Mouse (Mus musculus) kidney, embryonic 16.5 days (tissue): Measurements from ENCODE around the gene Rab5if. TPM values are rescaled to one million over a fixed set of nuclear protein-coding genes. Genes with fewer than 3 reads are reported as not detected.

Experiments used
- ATAC-seq: fragments of 200-750 bp; cut with Nextera tagmentation; 2 replicates; pipeline ENCODE4 v1.8.0; 2017; ENCODE audit warnings: moderate TSS enrichment; ENCODE audit not compliant: low FRiP score, low TSS enrichment
- H3K27ac ChIP-seq: fragments of 300-500 bp; sonication (generic); 2 replicates; pipeline ENCODE4 v1.5.1; 2014; ENCODE audit warnings: low read length
- H3K27me3 ChIP-seq: fragments of 300-500 bp; sonication (generic); 2 replicates; pipeline ENCODE4 v1.6.1; 2014; ENCODE audit warnings: low read length, control low read depth, mixed read lengths; ENCODE audit not compliant: insufficient read depth
- H3K36me3 ChIP-seq: fragments of 300-500 bp; sonication (generic); 2 replicates; pipeline ENCODE4 v1.6.1; 2014; ENCODE audit warnings: low read length, control low read depth, mixed read lengths; ENCODE audit not compliant: insufficient read depth
- H3K4me1 ChIP-seq: fragments of 300-500 bp; sonication (generic); 2 replicates; pipeline ENCODE4 v1.6.1; 2014; ENCODE audit warnings: low read length, control low read depth, mixed read lengths; ENCODE audit not compliant: insufficient read depth
- H3K4me2 ChIP-seq: fragments of 300-500 bp; sonication (generic); replicated peaks from 2 replicates; pipeline ENCODE4 v1.6.1; 2014; ENCODE audit warnings: low read depth, low read length
- H3K4me3 ChIP-seq: fragments of 300-500 bp; sonication (generic); 2 replicates; pipeline ENCODE4 v1.5.1; 2014; ENCODE audit warnings: mild to moderate bottlenecking, low read length
- H3K9ac ChIP-seq: fragments of 300-500 bp; sonication (generic); replicated peaks from 2 replicates; pipeline ENCODE4 v1.6.1; 2014; ENCODE audit warnings: low read length
- H3K9me3 ChIP-seq: fragments of 300-500 bp; sonication (generic); 2 replicates; pipeline ENCODE4 v1.6.1; 2016; ENCODE audit warnings: low read length, control low read depth
- WGBS: fragments of 180-500 bp; shearing (Covaris S2); extraction: QIAGEN DNeasy Blood & Tissue Kit; methylation state at CpG from one replicate; pipeline ENCODE4 v1.1.7; 2014; 5-methylcytosine and 5-hydroxymethylcytosine counted together
- polyA plus RNA-seq: library from polyadenylated mRNA; unstranded; fragments of >200 nt; fragmentation: Nextera tagmentation; extraction: Ambion mirVana; gene quantifications from 2 replicates; pipeline ENCODE4 v1.2.1, GENCODE M21; 2015

Rab5if gene
- polyA plus RNA-seq, 1 experiment from 2014 or later = 168 TPM

DNA sequence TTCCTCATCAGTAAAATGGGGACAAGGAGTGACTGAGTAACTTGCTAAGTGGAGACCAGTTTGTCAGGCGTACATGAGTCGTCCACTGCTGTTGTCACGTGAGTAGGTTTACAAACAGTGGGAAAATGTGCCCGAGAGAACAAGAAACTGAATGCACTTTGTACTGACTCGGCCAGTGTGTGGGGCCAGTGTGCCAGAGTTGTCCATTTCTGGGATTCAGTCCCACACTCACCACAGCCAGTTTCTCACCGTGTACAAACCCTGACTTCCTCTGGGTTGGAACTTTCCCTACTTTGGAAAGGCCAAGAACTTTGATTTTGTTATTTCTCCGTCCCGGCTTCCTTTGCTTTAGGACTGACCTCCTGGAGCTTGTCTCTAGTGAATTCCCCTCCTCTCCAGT is 6.1 kb downstream of the Rab5if start:
- Histone ChIP-seq H3K4me3 (no peak overlapping the region), H3K27ac (no peak overlapping the region), H3K36me3 (peaks cover 41% of the 10 kb centered on the region), H3K4me2 (no peak overlapping the region), H3K9me3 (no peaks in the 10 kb centered on the region), H3K9ac (no peak overlapping the region), H3K27me3 (no peaks in the 10 kb centered on the region), H3K4me1 (peaks cover 7% of the 10 kb centered on the region)
- ATAC-seq = no peak
- 82% methylated on average over 8 of the region's 8 CpGs for WGBS

DNA sequence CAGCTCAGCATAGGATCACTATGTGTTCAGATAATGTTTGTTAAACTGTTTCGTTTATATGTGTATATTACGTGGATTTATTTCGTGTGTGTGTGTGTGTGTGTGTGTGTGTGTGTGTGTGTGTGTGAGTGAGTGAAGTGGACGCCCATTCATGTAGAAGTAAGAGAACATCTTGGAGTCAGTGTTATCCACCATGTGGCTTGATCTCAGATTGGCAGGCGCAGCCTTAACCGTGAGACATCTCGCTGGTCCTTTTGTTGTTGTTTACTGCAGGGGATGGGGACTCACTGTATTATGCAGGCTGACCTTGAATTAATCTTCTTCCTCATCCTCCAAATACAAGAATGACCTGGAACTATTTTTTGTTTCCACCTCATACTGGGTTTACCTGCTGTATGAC is 6.6 kb downstream of the Rab5if start:
- Histone ChIP-seq H3K9ac (no peak overlapping the region), H3K27ac (no peak overlapping the region), H3K9me3 (no peaks in the 10 kb centered on the region), H3K4me3 (no peak overlapping the region), H3K36me3 (peaks cover 47% of the 10 kb centered on the region), H3K27me3 (no peaks in the 10 kb centered on the region), H3K4me2 (no peak overlapping the region), H3K4me1 (peaks cover 2% of the 10 kb centered on the region)
- 93% methylated on average over 7 of the region's 7 CpGs for WGBS
- ATAC-seq = no peak

- H3K9ac ChIP-seq = no peak overlapping the region
- ATAC-seq = no peak
- H3K9me3 ChIP-seq = no peaks in the 10 kb centered on the region
- H3K27me3 ChIP-seq = no peaks in the 10 kb centered on the region
- no peak overlapping the region for H3K4me3 ChIP-seq
- peaks cover 51% of the 10 kb centered on the region for H3K36me3 ChIP-seq
- no peaks in the 10 kb centered on the region for H3K4me1 ChIP-seq
- no peak overlapping the region for H3K4me2 ChIP-seq
- 43% methylated on average over 6 of the region's 6 CpGs for WGBS
- H3K27ac ChIP-seq = no peak overlapping the region
These were observed 7.6 kb downstream of the Rab5if start for GRCm38 (mm10) chr2:156870519-156870918.

DNA sequence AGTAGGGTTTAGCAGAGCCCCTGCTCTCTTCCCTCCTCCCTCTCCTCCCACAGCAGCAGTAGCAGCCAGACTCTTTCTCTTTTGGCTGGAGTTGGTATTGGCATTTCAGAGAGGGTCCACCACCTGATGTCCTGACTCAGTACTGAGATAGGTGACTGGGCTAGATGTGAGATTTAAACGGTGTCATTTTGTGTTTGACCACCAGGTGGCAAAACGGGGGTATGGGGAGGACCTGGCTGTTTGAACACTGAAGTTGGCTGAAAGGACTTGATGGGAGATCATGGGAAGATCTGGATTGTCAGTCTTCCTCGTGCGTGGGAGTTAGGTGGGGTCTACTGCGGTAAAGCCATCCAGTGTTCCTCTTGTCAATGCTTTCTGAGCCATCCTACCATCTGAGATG is 10.7 kb downstream of the Rab5if start:
- Histone ChIP-seq H3K4me3 (no peak overlapping the region), H3K4me1 (no peaks in the 10 kb centered on the region), H3K27me3 (no peaks in the 10 kb centered on the region), H3K4me2 (no peak overlapping the region), H3K27ac (no peak overlapping the region), H3K9ac (no peak overlapping the region), H3K36me3 (peaks cover 33% of the 10 kb centered on the region), H3K9me3 (no peaks in the 10 kb centered on the region)
- no peak for ATAC-seq
- 32% methylated on average over 5 of the region's 5 CpGs for WGBS

GRCm38 (mm10) chr2:156874047-156874759 is 11.3 kb downstream of the Rab5if start:
- no peaks in the 10 kb centered on the region for H3K9me3 ChIP-seq
- H3K36me3 ChIP-seq = peaks cover 33% of the 10 kb centered on the region
- ATAC-seq = no peak
- no peak overlapping the region for H3K4me3 ChIP-seq
- H3K9ac ChIP-seq = no peak overlapping the region
- H3K27me3 ChIP-seq = no peaks in the 10 kb centered on the region
- WGBS = 90% methylated on average over 8 of the region's 8 CpGs
- H3K27ac ChIP-seq = no peak overlapping the region
- no peaks in the 10 kb centered on the region for H3K4me1 ChIP-seq
- no peak overlapping the region for H3K4me2 ChIP-seq

DNA sequence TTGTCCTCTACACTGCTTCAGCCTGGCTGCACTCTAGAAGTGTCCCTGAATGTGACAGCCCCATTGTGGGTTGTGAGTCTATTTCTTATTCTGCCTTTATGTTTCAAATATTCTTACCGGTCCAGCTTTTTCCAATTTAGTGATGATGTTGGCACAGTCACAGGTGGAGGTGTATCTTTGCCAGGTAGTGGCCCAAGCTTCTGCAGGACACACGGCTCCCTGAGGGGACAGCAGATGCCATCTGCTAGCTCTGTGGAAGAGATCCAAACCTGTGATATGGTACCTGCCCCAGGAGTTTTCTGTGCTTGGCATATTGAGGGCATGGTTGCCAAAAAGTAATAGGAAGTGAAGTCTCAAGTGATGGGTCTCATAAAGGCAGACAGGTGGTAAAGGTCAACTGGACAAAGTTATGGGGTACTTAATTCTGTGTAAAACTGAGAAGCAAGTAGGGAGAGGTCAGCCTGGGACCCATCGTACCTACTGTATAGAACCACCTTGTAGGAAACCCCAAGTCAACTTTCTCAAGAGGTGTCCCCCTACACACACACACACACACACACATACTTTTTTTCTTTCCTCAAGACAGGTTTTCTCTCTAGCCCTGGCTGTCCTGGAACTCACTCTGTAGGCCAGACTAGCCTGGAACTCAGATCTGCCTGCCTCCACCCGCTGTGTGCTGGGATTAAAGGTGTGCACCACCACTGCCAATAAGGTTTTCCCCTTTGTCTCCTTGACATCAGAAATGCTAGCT is 12.0 kb downstream of the Rab5if start:
- H3K4me1 ChIP-seq = no peaks in the 10 kb centered on the region
- no peak overlapping the region for H3K27ac ChIP-seq
- no peak overlapping the region for H3K4me3 ChIP-seq
- no peaks in the 10 kb centered on the region for H3K27me3 ChIP-seq
- no peak overlapping the region for H3K4me2 ChIP-seq
- peaks cover 31% of the 10 kb centered on the region for H3K36me3 ChIP-seq
- no peaks in the 10 kb centered on the region for H3K9me3 ChIP-seq
- H3K9ac ChIP-seq = no peak overlapping the region
- 96% methylated on average over 4 of the region's 4 CpGs for WGBS
- ATAC-seq = no peak

- no peaks in the 10 kb centered on the region for H3K27me3 ChIP-seq
These were observed 14.8 kb downstream of the Rab5if start for GRCm38 (mm10) chr2:156877726-156878125.

GRCm38 (mm10) chr2:156879541-156879940 is 16.6 kb downstream of the Rab5if start:
- Histone ChIP-seq H3K9ac (no peak overlapping the region; the same call in 1 of the 2 replicates), H3K4me1 (no peaks in the 10 kb centered on the region), H3K4me2 (no peak overlapping the region), H3K36me3 (peaks cover 8% of the 10 kb centered on the region), H3K4me3 (no peak overlapping the region), H3K9me3 (no peaks in the 10 kb centered on the region), H3K27me3 (no peaks in the 10 kb centered on the region), H3K27ac (no peak overlapping the region)
- 85% methylated on average over 3 of the region's 3 CpGs for WGBS
- no peak for ATAC-seq

More at GRCm38 (mm10) chr2:156877726-156878125, 14.8 kb downstream of the Rab5if start:
- Histone ChIP-seq H3K9ac (no peak overlapping the region), H3K27ac (no peak overlapping the region), H3K4me1 (no peaks in the 10 kb centered on the region), H3K36me3 (peaks cover 22% of the 10 kb centered on the region), H3K9me3 (no peaks in the 10 kb centered on the region), H3K4me3 (no peak overlapping the region), H3K4me2 (no peak overlapping the region)
- 53% methylated on average over 9 of the region's 9 CpGs for WGBS
- no peak for ATAC-seq

GRCm38 (mm10) chr2:156882431-156883001 is 19.6 kb downstream of the Rab5if start:
- no peaks in the 10 kb centered on the region for H3K9me3 ChIP-seq
- H3K9ac ChIP-seq = no peak overlapping the region
- whole genome bisulfite sequencing = 48% methylated on average over 10 of the region's 10 CpGs
- H3K27me3 ChIP-seq = no peaks in the 10 kb centered on the region
- H3K4me2 ChIP-seq = no peak overlapping the region
- no peak overlapping the region for H3K4me3 ChIP-seq
- ATAC-seq = no peak
- no peaks in the 10 kb centered on the region for H3K36me3 ChIP-seq
- no peaks in the 10 kb centered on the region for H3K4me1 ChIP-seq
- no peak overlapping the region for H3K27ac ChIP-seq
